Mouse (Mus musculus) megakaryocyte, adult 5-6 weeks (primary cell): ENCODE data around the gene Ajm1. TPM values are rescaled to one million over a fixed set of nuclear protein-coding genes. Genes with fewer than 3 reads are reported as not detected.

ENCODE experiments used
- ATAC-seq: 2 replicates; pipeline ENCODE4 v1.8.0; 2016; ENCODE audit warnings: mild to moderate bottlenecking, inconsistent platforms; ENCODE audit not compliant: poor library complexity, severe bottlenecking
- total RNA-seq, 2 experiments: library from RNA; stranded (forward) in 1 of 2; stranded (reverse) in 1 of 2; fragments of 153-499, 151-499 nt in 1 of 2; fragments of 221-1000, 200-1000 nt in 1 of 2; gene quantifications; 2 replicates each; pipeline versions ENCODE4 v1.2.3 to v1.2.4; 2015 to 2017

Gene Ajm1
- total RNA-seq, 2 experiments from 2014 or later: not detected

DNA sequence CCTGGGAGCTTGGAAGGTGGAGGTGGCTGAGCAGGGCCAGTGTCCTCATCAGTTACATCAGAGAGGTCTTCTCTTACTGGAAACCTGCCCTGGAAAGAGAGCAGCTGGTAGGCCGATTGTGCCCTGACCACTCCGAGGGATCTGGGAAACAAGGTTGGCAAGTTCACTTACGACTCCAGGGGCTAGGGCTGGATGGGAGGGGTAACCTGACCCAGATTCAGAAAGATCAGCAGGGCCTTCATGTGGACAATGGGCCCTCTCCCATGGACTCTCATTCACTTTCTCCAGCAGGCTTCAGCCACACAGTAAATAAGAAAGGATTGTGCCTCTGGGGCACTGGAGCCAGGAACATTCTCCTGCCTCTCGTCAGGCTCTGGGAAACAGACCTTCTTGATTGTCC, 3.3 kb upstream of the Ajm1 start:
- no peak for ATAC-seq

DNA sequence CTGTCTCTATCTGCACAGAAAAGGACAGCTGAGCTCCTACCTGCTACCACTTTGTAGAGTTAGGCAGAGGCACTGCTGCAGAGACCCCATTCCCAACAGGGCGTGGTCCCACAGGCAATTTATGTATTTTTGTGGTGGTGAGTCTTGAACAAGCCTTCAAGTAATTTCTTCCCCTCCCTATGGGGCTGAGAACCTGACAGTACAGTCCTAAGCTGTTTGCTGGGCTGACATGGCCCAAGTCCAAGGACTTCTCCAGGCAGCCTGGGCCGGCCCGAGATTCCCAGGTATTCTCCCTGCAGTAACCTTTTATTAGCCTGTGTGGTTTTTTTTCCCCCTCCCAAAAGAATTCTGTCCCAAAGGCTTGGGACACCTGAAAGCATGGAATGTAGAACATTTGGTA, 2.6 kb upstream of the Ajm1 start:
- ATAC-seq: no peak

DNA sequence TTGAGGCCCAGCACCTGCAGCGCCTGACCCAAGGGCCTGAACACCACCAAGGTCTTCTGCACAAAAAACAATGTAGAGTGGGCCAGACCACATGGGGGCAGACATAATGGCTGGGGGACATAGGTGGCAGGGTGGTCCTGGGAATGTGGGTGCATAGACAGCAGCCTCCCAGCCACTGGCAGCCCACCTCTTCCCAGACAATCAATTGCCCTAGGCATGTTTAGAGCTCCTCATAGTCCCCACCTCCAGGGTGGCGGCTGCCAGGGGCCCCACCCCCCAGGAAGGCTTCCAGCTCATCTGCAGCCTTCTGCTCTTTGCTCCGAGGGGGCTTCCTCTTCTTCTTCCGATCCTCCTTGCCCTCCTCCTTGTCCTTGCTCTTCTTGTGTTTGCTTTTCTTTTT, 2.0 kb upstream of the Ajm1 start:
- ATAC-seq: no peak

DNA sequence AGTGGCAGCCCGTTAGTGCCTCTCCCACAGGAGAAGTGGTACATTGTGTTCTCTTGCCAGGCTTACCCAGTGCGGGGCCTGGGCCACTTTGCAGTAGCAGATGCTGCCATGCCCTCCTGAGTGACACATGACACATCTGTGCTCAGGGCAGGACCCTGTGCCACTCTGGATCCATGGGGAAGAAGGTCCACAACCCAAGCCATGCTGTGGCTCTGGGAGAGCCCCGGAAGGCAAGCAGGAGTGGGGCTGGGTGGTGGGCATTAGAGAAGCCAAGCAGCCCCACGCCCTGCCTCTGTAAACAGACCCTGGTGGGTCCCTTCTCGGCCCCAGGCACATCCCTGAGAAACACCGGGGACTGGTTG, 1.5 kb upstream of the Ajm1 start:
- ATAC-seq: no peak

DNA sequence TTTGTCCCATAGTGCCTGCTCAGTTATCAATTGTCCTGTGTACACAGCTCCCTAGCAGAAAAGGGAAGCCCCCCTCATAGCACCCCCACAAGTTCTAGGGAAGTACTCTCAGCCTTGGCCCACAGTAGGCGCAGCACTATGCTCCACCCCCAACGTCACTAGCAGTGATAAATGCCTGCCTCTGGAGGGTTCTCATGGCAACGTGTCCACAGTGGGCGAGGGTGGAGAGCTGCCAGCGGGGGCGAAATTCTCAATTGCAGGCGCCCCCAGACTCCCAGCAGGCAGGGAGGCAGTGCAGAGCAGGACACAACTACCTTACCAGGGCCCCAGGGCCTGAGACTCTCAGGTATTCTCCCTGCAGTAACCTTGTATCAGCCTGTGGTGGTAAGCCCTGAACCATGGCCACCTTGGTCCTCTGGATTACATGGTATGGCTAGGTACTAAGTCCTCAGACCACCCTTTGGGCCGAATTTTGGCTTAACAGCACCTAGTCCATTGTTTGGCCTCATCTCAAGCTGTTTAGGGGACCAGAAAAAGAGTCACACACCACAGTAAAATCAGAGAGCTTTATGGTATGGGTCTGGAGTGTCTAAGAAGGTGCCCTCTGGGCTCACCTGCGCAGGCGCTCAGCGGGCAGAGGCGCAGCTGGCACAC, 1.0 kb upstream of the Ajm1 start:
- 0 out of 2 replicates have a peak, but pooled peaks have one; percentile 16 for ATAC-seq

DNA sequence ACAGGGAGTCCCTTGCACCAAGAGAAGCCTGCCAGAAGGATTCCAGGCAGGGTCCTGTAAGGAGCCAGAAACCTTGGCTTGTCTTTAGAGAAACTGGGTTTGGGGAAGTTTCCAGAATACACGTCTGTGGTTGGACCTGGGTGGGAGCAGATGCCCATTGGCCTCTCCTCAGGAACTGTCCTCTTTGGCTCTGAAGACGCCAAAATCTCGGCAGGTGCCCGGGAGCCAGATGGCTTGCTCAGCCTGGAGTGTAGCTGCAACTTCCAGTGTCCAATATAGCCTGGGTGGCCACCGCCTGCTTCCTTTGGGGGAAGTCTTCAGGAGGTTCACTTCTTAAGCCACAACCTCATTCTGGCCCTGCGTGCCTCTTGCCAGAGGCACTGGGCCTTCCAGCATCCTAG, 344 bp upstream of the Ajm1 start:
- ATAC-seq: peak; percentile 41

DNA sequence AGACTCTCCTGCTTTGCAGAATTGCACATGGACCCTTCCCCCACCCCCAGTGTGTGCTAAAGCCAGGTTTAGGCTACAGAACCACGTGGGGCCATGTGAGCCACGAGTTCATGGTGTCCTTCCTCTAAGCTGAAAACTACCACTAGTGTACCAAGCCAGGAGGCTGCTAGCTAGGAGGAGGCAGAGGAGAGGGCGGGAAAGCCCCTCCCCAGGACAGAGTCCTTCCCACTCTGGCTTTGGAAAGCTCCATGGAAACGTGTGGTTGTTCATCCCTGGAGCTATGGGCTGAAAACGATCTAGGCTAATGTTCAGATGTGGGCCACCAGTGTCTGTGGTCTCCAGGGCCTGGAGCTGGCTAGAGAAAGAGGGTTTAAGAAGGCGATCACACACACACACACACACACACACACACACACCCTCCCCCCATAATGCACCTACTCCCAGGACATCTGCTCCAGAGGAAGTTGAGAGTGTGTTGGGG, 896 bp downstream of the Ajm1 start:
- ATAC-seq: no peak

DNA sequence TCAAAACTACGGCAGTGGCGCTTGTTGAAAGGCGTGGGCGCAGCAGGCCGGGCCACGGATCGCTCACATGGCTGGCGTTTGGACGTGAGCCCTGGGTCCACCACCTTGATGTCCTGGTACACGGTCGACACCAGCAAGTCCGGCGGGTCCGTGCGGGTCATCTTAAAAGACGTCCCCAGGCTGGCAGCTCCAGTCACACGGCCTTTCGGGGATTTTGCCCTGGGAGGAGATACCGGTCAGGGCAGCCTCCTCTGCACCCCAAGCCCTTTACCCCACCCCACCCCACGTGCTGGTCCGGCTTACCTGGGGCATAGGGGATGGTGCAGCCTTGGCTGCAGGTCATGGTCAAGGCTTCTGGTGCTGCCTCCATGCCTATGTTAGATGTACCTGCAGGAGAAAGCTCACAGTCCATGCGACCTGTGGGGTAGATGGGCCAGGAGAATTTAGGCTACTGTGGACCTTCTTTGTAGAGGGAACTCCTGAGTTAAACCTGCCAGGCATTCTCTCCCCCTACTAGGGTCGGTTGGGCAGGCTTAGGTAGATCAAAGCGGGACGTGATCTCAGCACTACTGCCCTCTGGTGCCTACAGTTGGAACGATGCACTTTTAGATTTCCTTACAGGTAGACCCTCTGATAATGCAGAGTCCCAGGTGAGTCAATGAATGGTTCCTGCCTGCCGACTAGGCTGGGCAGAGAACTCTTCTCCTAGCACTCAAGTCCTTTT, 1.7 kb downstream of the Ajm1 start:
- no peak for ATAC-seq

DNA sequence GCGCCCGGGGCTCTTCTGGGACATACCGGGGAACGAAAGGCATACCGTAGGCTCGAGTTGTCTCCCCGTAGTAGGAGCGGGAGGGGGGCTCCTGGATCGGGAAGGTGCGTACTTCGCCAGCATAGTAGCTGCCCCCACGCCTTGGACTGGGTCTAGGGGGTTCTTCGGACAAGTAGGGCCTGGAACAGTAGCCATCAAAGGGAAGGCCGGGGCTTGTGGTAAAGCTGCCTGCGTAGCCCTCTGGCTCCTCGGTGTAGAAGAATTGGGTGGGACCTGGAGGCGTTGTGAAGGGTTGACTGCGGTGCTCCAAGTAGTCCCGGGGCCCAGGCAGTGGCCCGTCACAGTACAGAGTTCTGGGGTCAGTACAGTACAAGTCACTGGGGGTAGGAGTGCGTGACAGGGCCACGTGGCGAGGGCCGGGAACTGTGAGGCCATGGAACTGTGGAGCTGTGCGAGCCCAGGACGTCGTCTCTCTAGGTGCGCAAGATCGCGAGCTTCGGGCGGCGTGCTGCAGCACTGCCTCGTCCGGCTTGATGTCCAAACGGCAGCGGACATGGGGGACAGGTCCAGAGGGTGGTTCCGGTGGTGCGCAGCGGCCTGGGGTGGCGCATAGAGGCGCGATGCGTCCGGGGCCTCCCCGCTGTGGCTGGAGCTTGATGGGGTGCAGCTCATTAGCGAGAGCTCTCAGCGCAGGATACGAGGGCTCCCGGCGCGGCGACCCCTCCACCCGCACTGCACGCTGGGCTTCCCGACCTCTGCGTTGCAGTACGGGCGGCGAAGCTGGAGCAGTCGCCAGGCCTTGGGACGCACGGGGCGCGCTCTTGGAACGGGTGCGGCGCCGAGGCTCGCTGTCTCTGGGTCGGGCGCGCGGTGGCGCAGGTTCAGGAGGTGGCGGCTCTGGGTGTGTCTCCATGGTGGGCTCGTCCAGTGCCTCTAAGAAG, 2.5 kb downstream of the Ajm1 start:
- ATAC-seq: no peak

DNA sequence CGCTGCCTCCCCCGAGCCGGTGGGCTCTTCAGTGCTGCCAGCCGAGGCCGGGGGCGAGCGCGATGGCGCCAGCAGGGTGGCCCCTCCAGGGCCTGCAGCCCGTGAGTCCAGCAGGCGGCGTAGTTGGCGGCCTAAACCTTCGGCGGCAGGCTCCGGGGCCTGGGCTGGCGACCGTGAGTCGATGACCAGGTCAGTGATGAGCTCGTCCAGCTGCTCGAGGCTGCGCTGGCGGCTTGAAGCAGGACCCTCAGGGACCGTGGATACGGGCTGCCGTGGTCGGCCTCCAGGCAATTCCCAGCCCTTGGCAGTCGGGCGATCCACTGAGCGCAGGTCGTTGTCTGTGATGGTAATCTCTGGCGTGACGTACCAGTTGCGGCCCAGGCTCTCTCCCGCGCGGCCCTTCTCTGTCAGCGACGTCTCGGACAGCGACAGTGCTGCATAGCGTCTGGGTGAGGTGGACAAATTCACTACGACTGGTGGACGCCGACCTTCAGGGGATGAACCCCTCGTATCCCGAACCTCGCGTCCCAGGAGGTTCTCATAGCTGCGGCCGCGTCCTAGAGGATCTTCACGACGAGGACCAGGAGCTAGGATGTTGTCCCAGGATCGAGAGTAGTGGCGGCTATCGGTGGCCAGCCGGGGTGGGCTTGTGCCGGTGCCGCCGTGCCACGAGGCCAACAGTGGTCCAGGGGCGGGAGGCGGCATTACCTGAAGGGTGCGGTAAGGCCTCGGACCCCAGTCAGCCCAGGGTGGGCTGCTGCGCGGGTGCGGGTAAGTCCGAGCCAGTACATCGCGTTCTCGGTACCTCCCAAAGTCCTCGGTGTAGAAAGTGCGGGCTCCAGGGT, 3.4 kb downstream of the Ajm1 start:
- ATAC-seq: no peak

DNA sequence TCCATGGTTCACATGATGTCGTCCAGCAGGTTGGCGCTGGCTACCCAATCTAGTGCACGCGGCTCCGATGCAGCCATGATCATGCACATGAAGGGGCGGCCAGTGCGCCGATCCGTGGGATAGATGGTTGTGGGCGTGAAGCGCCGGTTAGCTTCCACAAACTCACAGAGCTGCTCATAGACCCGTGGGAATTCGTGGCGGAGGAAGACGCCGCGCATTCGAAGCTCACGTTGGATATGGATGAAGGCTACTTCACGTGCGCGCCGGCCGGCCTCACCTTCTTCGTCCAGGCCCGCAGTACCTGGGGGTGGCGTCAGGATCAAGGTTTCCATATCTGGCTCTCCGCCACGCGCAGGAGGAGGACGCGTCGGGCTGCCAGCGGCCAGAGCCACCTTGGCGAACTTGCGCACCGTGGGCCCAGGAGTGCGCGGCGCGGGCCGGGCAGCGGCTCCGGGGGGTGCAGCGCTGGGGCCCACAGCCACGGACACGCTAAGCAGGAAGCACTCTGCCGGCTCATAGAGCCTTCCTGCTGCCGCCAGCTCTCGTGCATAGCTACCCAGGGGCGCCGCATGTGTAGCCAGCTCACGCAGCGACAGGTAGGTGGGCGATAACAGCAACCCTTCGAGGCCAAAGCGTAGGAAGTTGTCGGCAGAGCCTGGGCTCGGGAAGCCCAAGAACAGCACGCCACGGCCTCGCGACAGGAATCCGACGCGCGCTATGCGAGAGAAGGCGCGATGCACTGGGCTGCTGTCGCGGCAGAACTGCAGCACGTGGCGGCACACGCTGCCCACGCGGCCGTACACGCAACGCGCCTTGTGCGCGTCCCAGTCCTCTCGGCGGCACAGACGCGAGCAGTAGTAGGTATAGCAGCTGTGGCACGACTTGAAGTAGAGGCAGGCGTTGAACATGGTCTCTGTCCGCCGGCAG, 4.3 kb downstream of the Ajm1 start:
- no peak for ATAC-seq

DNA sequence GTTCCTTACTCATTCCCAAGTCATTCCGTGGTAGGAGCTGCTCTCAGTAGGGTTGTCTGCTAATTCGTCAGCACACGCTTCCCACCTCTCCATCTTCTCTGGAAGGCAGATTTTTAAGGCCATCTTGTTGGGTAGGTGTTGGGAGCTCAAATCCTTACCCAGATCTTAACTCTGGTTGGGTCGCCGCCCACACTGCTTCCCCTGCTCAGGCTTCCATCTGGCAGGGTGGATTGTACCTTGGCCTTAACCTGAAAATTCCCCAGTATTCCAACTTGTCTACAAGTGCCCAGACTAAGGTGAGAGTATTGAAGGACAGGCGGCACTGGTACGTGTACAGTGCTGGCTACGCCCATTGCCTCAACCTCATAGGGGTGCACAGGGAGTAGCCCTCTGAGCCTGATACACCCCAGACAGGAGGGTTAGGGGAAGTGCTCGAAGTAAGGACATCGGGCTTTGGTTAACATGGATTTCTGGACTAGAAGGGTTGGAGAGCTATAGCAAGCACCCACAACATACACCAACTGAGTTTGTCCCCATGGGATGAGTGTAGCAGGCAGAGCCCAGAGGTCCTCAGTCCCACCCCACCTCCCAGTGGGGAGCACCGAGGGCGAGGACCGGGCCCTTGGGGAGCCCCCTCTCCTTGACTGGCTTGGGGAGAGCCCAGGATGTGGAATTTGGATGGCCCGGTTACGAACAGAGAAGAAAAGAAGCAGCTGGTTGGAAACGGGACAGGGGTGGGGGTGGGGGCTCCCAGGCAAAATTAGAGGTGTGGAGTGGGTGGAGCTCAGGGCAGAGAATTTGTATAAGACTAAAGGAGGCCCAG, 5.3 kb downstream of the Ajm1 start:
- ATAC-seq: no peak

DNA sequence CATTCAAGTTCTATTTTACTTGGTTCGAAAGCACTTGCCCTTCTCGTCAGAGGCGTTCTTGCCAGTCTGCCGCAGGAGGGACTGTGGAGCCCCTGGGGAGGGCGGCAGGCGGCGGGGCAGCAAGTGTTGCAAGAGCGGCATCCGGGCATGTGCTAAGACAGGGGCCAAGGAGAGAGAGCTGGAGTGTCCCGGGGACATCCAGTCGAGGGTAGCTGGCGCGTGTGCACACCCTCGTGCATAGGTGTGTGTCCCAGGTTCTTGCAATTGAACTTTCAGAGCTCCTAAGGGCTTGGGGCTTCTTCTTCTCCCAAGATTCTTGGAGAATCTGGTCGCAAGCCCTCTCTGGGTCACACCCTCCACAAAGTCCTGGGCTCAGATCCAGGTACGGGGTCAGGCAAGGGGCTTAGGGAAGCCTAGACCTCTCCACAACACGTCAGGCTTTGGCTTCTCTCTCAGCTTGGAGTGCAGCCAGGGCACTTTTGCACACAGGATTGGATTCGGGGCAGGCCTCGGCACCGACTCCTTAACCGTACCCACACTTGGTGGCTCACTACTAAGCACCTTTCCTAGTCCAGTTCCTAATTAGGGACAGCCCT, 6.0 kb downstream of the Ajm1 start:
- ATAC-seq: 0 out of 2 replicates have a peak, but pooled peaks have one; percentile 12

DNA sequence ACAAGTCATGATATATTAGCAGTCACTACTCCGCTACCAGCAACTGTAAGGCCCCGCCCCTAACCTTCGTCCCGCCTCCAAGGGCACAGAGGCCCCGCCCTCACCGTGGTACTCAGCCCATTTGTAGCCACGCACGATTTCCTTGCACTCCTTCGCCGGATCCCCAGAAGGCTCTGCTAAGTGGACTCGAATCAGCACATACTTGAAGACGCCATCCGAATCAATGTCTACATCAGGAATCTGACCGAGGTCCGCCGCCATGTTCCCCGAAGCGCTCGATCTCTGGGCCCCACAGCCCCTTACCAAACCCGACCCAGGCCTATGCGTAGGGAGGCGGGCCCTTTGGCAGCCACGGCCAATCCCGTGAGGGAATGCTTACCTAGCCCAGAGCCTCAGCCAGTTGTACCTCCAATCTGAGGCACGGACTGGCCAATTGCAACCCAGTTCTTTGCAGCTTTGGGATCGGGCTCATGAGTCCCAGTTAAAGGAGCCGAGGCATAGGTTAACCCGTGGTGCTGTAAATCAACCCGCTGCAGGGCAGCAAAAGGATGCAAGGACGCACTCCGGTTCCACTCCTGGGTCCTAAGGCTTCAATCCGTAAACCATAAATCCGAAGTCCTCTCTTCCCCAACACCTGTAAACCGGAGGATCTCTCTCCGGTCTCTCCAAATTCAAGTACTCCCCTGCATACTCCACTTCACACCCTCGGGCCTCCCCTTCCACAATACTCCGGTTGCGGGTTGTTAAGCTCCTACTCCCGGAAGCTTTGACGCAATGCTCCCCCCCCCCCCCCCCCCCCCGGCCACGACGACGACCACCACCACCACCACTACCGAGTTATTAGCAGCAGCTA, 6.8 kb downstream of the Ajm1 start, which contains the start of the genes Mamdc4 and Phpt1:
Gene Mamdc4, minus strand, starts transcription at position 267 of the 853 bp plus-strand sequence.
Gene Phpt1, minus strand, starts transcription at position 646 of the 853 bp plus-strand sequence.
- peak; percentile 93 for ATAC-seq

DNA sequence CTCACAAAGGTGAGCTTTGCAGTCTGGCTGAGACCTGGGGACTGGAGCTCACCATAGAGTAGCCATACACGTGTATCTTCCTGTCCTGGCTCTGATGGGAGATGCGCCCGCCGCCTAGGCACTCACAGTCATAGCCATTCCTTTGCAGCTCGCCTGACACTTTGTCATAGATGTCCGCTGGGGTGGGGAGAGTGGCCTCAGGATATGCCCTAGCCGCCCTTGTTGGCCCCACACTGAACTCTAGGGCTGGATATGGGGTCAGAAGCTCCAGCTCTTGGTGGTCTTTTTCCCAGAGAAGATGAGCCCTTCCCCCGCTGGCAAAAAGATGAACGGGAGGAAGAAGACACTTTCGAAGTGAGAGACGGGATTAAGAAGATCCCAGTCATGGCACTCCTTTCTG, 7.4 kb downstream of the Ajm1 start:
- no peak for ATAC-seq

DNA sequence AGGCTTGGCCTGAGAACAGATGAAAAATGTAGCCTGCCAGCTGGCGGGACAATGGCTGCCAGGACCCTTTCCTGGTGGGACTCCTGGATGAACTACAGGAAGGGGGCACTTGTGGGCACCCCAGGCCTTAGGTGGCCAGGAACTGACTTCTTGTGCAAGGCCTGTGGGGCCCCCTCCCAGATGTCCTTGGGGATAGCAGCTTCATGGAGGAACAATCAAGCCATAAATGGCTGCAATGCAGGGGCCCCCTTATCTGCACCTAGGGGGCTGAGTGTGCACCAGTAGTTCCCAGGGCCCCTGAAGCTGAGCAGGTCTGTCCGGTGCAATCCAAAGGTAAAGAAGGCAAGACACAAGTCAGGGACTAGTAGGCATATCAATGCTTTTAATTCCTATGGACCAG, 8.5 kb downstream of the Ajm1 start:
- ATAC-seq: no peak

DNA sequence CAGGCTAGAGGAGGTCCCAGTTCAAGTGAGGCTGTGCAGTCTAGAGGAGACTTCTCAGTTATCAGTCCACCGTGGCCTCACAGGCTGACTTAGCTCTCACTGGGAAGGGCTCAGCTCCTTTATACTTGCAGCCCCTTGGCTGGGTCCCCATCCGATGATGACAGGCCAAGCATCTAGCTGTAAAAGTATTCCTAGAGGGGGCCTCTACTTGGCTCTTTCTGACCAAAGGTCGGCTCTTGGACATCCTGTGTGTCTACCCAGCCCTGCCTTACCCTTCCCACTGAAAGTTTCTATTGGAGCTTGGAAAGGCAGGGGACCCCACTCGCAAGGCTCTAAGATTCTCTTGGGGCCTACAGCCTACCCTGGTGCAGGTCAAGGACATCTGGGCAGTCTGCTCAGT, 10.3 kb downstream of the Ajm1 start:
- no peak for ATAC-seq
